Mouse (Mus musculus) erythroblast, embryonic 14.5 days (primary cell): ENCODE results near the gene 4933417A18Rik.

Source experiments
- GATA1 ChIP-seq: IDR thresholded peaks from 2 replicates; pipeline ENCODE4 v1.6.1; 2012; ENCODE audit warnings: low read length, inconsistent platforms, mixed read lengths
- TAL1 ChIP-seq: IDR thresholded peaks from 3 replicates; pipeline ENCODE4 v1.6.1; 2012; ENCODE audit warnings: low read length, inconsistent platforms, mixed read lengths

GRCm38 (mm10) chr13:34963511-34964397 is 39.5 kb downstream of the 4933417A18Rik start, which contains the start of gene Eci3:
- TF ChIP-seq GATA1, result no peak
- TF ChIP-seq TAL1, result no peak
